Mouse (Mus musculus) stomach, embryonic 16.5 days (tissue): ENCODE data around the gene St8sia1. TPM values are rescaled to one million over a fixed set of nuclear protein-coding genes. Genes with fewer than 3 reads are reported as not detected.

Experiments
- polyA plus RNA-seq: library from polyadenylated mRNA; unstranded; fragments of >200 nt; fragmentation: Nextera tagmentation; extraction: Ambion mirVana; gene quantifications from 2 replicates; pipeline ENCODE4 v1.2.1, GENCODE M21; 2015

The St8sia1 gene
- polyA plus RNA-seq, 1 experiment from 2014 or later = 1.1 TPM

Other genes starting within 250 kb of the St8sia1 start
- gene Cmas, start 207.8 kb downstream of the St8sia1 start, polyA plus RNA-seq = 83.6 and 90.7 TPM in 2 replicates
- gene Sult6b2, start 159.9 kb downstream of the St8sia1 start, polyA plus RNA-seq = 1.5 and 3.1 TPM in 2 replicates
- 23.5 and 24.1 TPM in 2 replicates for gene C2cd5, start 135.7 kb upstream of the St8sia1 start, polyA plus RNA-seq
- gene Etnk1, start 202.8 kb upstream of the St8sia1 start, polyA plus RNA-seq = 16.1 and 16.3 TPM in 2 replicates